Mouse (Mus musculus) stomach, postnatal 0 days (tissue): Measurements from ENCODE around the gene Zfp629. TPM values are rescaled to one million over a fixed set of nuclear protein-coding genes. Genes with fewer than 3 reads are reported as not detected.

Source experiments
- ATAC-seq: fragments of 200-750 bp; cut with Nextera tagmentation; 2 replicates; pipeline ENCODE4 v1.8.0; 2017; ENCODE audit not compliant: low FRiP score, low TSS enrichment
- DNase-seq: peaks from one replicate; pipeline ENCODE4 v3.0.0-alpha.2; 2016; ENCODE audit warnings: low spot score
- H3K27ac ChIP-seq: fragments of 300-500 bp; sonication (generic); replicated peaks from 2 replicates; pipeline ENCODE4 v1.5.1; 2014; ENCODE audit warnings: mild to moderate bottlenecking, control low read depth
- H3K27me3 ChIP-seq: fragments of 300-500 bp; sonication (generic); 2 replicates; pipeline ENCODE4 v1.6.1; 2014; ENCODE audit warnings: low read length; ENCODE audit not compliant: control insufficient read depth, insufficient read depth
- H3K36me3 ChIP-seq: fragments of 300-500 bp; sonication (generic); 2 replicates; pipeline ENCODE4 v1.6.1; 2014; ENCODE audit warnings: low read length, mixed read lengths; ENCODE audit not compliant: control insufficient read depth, insufficient read depth
- H3K4me1 ChIP-seq: fragments of 300-500 bp; sonication (generic); replicated peaks from 2 replicates; pipeline ENCODE4 v1.6.1; 2014; ENCODE audit warnings: antibody characterized with exemption; ENCODE audit not compliant: control insufficient read depth, insufficient read depth
- H3K4me2 ChIP-seq: fragments of 300-500 bp; sonication (generic); replicated peaks from 2 replicates; pipeline ENCODE4 v1.6.1; 2014; ENCODE audit warnings: low read depth, mild to moderate bottlenecking, control low read depth, moderate library complexity
- H3K4me3 ChIP-seq: fragments of 300-500 bp; sonication (generic); 2 replicates; pipeline ENCODE4 v1.5.1; 2014; ENCODE audit warnings: low read depth, low read length, control low read depth
- H3K9ac ChIP-seq: fragments of 300-500 bp; sonication (generic); 2 replicates; pipeline ENCODE4 v1.6.1; 2014; ENCODE audit warnings: mild to moderate bottlenecking, low read length, control low read depth, mixed read lengths
- H3K9me3 ChIP-seq: fragments of 300-500 bp; sonication (generic); 2 replicates; pipeline ENCODE4 v1.6.1; 2016; ENCODE audit warnings: low read length; ENCODE audit not compliant: control insufficient read depth
- CTCF ChIP-seq: IDR thresholded peaks from 2 replicates; pipeline ENCODE4 v1.5.1; 2016; ENCODE audit warnings: antibody characterized with exemption, low read depth, mild to moderate bottlenecking, moderate library complexity
- EP300 ChIP-seq: optimal IDR thresholded peaks from 2 replicates; pipeline ENCODE3; 2016; ENCODE audit warnings: antibody characterized with exemption
- WGBS: fragments of 180-500 bp; shearing (Covaris S2); extraction: QIAGEN DNeasy Blood & Tissue Kit; methylation state at CpG from one replicate; pipeline ENCODE4 v1.1.7; 2014; 5-methylcytosine and 5-hydroxymethylcytosine counted together
- polyA plus RNA-seq: library from polyadenylated mRNA; unstranded; fragments of >200 nt; fragmentation: Nextera tagmentation; extraction: Ambion mirVana; gene quantifications from 2 replicates; pipeline ENCODE4 v1.2.1, GENCODE M21; 2015

Gene Zfp629
- polyA plus RNA-seq, 1 experiment from 2014 or later, result 3.7 TPM

- ATAC-seq (no peak), DNase-seq (no peak)
- Histone ChIP-seq H3K9me3 (no peaks in the 10 kb centered on the region), H3K27me3 (no peaks in the 10 kb centered on the region), H3K4me1 (no peaks in the 10 kb centered on the region), H3K4me3 (no peak overlapping the region), H3K9ac (no peak overlapping the region), H3K4me2 (peak overlapping the region; percentile 86; the same call in 1 of the 2 replicates), H3K36me3 (peaks cover 33% of the 10 kb centered on the region), H3K27ac (no peak overlapping the region)
- WGBS, result 91% methylated on average over 9 of the region's 9 CpGs
- TF ChIP-seq EP300, result no peak
- no peak for TF ChIP-seq CTCF
Measured at GRCm38 (mm10) chr7:127589637-127590036, 26.0 kb downstream of the Zfp629 start.

GRCm38 (mm10) chr7:127588901-127589300 is 26.7 kb downstream of the Zfp629 start:
- ATAC-seq (no peak), DNase-seq (no peak)
- WGBS, result 2% methylated on average over 28 of the region's 29 CpGs
- peaks cover 25% of the 10 kb centered on the region for H3K36me3 ChIP-seq
- H3K4me2 ChIP-seq, result peak overlapping the region; percentile 86
- H3K4me1 ChIP-seq, result no peaks in the 10 kb centered on the region
- no peaks in the 10 kb centered on the region for H3K9me3 ChIP-seq
- TF ChIP-seq CTCF (no peak), EP300 (no peak)
- peak overlapping the region; percentile 67 for H3K27ac ChIP-seq
- peak overlapping the region; percentile 94 for H3K9ac ChIP-seq
- no peaks in the 10 kb centered on the region for H3K27me3 ChIP-seq
- peak overlapping the region; percentile 93 for H3K4me3 ChIP-seq

- peak; percentile 96 for ATAC-seq
- TF ChIP-seq EP300, result no peak
- no peak; the same call in 1 of the 2 replicates for TF ChIP-seq CTCF
Measured at GRCm38 (mm10) chr7:127588011-127588871, 27.4 kb downstream of the Zfp629 start, which contains the start of the genes Ccdc189 and Rnf40. TSS of gene Ccdc189 (minus strand) at chr7:127588595. TSS of gene Rnf40 (plus strand) at chr7:127588767.

GRCm38 (mm10) chr7:127587196-127587595 is 28.4 kb downstream of the Zfp629 start:
- WGBS, result 46% methylated on average over 5 of the region's 5 CpGs
- TF ChIP-seq CTCF (no peak), EP300 (no peak)
- Histone ChIP-seq H3K27ac (no peak overlapping the region), H3K9ac (no peak overlapping the region), H3K27me3 (no peaks in the 10 kb centered on the region), H3K9me3 (no peaks in the 10 kb centered on the region), H3K36me3 (peaks cover 23% of the 10 kb centered on the region), H3K4me1 (no peaks in the 10 kb centered on the region), H3K4me3 (no peak overlapping the region), H3K4me2 (peak overlapping the region; percentile 71; the same call in 1 of the 2 replicates)
- no peak for DNase-seq
- ATAC-seq, result no peak

More at GRCm38 (mm10) chr7:127588011-127588871, 27.4 kb downstream of the Zfp629 start, which contains the start of the genes Ccdc189 and Rnf40:
- Histone ChIP-seq H3K27me3 (no peaks in the 10 kb centered on the region), H3K4me2 (peak within 1 kb of the TSS; percentile 86), H3K9ac (peak within 1 kb of the TSS; percentile 94), H3K4me1 (no peaks in the 10 kb centered on the region), H3K4me3 (peak within 1 kb of the TSS; percentile 93), H3K9me3 (no peaks in the 10 kb centered on the region), H3K27ac (peak within 1 kb of the TSS; percentile 67), H3K36me3 (peaks cover 23% of the 10 kb centered on the region)
- peak; percentile 94 for DNase-seq
- under 1% methylated on average over 49 of the region's 50 CpGs for WGBS

GRCm38 (mm10) chr7:127586149-127586548 is 29.4 kb downstream of the Zfp629 start:
- no peaks in the 10 kb centered on the region for H3K27me3 ChIP-seq
- ATAC-seq (no peak), DNase-seq (no peak)
- no peak overlapping the region for H3K4me3 ChIP-seq
- H3K27ac ChIP-seq, result no peak overlapping the region
- H3K9ac ChIP-seq, result no peak overlapping the region
- TF ChIP-seq EP300 (no peak), CTCF (no peak)
- 98% methylated on average over 6 of the region's 6 CpGs for WGBS
- H3K36me3 ChIP-seq, result peaks cover 16% of the 10 kb centered on the region
- no peaks in the 10 kb centered on the region for H3K4me1 ChIP-seq
- no peaks in the 10 kb centered on the region for H3K9me3 ChIP-seq
- H3K4me2 ChIP-seq, result no peak overlapping the region

GRCm38 (mm10) chr7:127585031-127585430 is 30.6 kb downstream of the Zfp629 start:
- Histone ChIP-seq H3K9me3 (no peaks in the 10 kb centered on the region), H3K36me3 (peaks cover 13% of the 10 kb centered on the region), H3K4me1 (no peaks in the 10 kb centered on the region), H3K4me2 (no peak overlapping the region), H3K27me3 (no peaks in the 10 kb centered on the region), H3K9ac (no peak overlapping the region), H3K27ac (no peak overlapping the region), H3K4me3 (no peak overlapping the region)
- DNase-seq, result no peak
- ATAC-seq, result no peak
- TF ChIP-seq CTCF, result no peak
- no peak for TF ChIP-seq EP300
- WGBS, result 86% methylated on average over 7 of the region's 7 CpGs
